Mouse (Mus musculus): ENCODE data around the gene Gimap1. TPM values are rescaled to one million over a fixed set of nuclear protein-coding genes. Genes with fewer than 3 reads are reported as not detected.

The Gimap1 gene
- total RNA-seq, 4 experiments from 2014 or later = 6.3 to 9.4 (median 8.0) TPM

Other genes with a start within 250 kb of the Gimap1 start
- gene Atp6v0e2, start 201.4 kb upstream of the Gimap1 start, total RNA-seq (2022) = 10 to 100 TPM; 18.1 to 27.4 (median 23.3) TPM
- gene Lrrc61, start 184.3 kb upstream of the Gimap1 start, total RNA-seq (2022) = 10 to 100 TPM; 17.7 to 20.1 (median 18.8) TPM
- 100 to 1,000 TPM in 1 of 4 experiments, 10 to 100 TPM in 3; 62.1 to 108 (median 77.5) TPM for gene Rarres2, start 166.3 kb upstream of the Gimap1 start, total RNA-seq (2022)
- gene Gm45021, start 149.4 kb upstream of the Gimap1 start, total RNA-seq (2022) = not detected
- gene Repin1, start 145.2 kb upstream of the Gimap1 start, total RNA-seq (2022) = 10 to 100 TPM; 35.5 to 40.9 (median 36.3) TPM
- 1 to 10 TPM in 2 of 4 experiments, not detected in 2; 1.0 to 2.8 TPM for gene Gm44965, start 145.1 kb upstream of the Gimap1 start, total RNA-seq (2022)
- 10 to 100 TPM; 12.9 to 15.5 (median 14.1) TPM for gene Zfp775, start 137.0 kb upstream of the Gimap1 start, total RNA-seq (2022)
- under 1 TPM; 0.22 to 0.69 (median 0.43) TPM for gene AI854703, start 112.3 kb upstream of the Gimap1 start, total RNA-seq (2022)
- gene Gimap8, start 91.8 kb upstream of the Gimap1 start, total RNA-seq (2022) = 1 to 10 TPM; 4.9 to 8.8 (median 5.8) TPM
- 1 to 10 TPM; 2.6 to 4.2 (median 3.1) TPM for gene Gimap9, start 62.9 kb upstream of the Gimap1 start, total RNA-seq (2022)
- 10 to 100 TPM; 16.1 to 25.6 (median 20.1) TPM for gene Gimap4, start 54.5 kb upstream of the Gimap1 start, total RNA-seq (2022)
- 10 to 100 TPM; 28.6 to 39.2 (median 35.6) TPM for gene Gimap6, start 30.8 kb upstream of the Gimap1 start, total RNA-seq (2022)
- 1 to 10 TPM; 2.7 to 5.0 (median 4.3) TPM for gene Gm28053, start 20.4 kb upstream of the Gimap1 start, total RNA-seq (2022)
- gene Gimap7, start 20.4 kb upstream of the Gimap1 start, total RNA-seq (2022) = under 1 TPM in 3 of 4 experiments, not detected in 1; 0.22 to 0.78 (median 0.71) TPM
- gene Gimap5, start 7.1 kb downstream of the Gimap1 start, total RNA-seq (2022) = 1 to 10 TPM; 4.1 to 5.0 (median 4.5) TPM
- gene Gimap3, start 31.8 kb downstream of the Gimap1 start, total RNA-seq (2022) = under 1 TPM; 0.53 to 0.86 (median 0.54) TPM
- gene Tmem176a, start 101.9 kb downstream of the Gimap1 start, total RNA-seq (2022) = 10 to 100 TPM; 15.0 to 19.3 (median 17.1) TPM
- gene Tmem176b, start 102.4 kb downstream of the Gimap1 start, total RNA-seq (2022) = 10 to 100 TPM; 34.1 to 50.4 (median 41.2) TPM
- gene Aoc1, start 133.8 kb downstream of the Gimap1 start, total RNA-seq (2022) = not detected
- not detected for gene 1600015I10Rik, start 190.8 kb downstream of the Gimap1 start, total RNA-seq (2022)
- gene Doxl2, start 235.9 kb downstream of the Gimap1 start, total RNA-seq (2022) = not detected
- not detected for gene Svs1, start 247.8 kb downstream of the Gimap1 start, total RNA-seq (2022)